Mouse (Mus musculus) stomach, embryonic 14.5 days (tissue): ENCODE measurements around the gene Oxsm. TPM values are rescaled to one million over a fixed set of nuclear protein-coding genes. Genes with fewer than 3 reads are reported as not detected.

Experiments used
- ATAC-seq: fragments of 200-750 bp; cut with Nextera tagmentation; 2 replicates; pipeline ENCODE4 v1.8.0; 2017; ENCODE audit warnings: low read depth, moderate TSS enrichment; ENCODE audit not compliant: insufficient number of reproducible peaks, insufficient read depth, low FRiP score
- H3K27ac ChIP-seq: fragments of 300-500 bp; sonication (generic); 2 replicates; pipeline ENCODE4 v1.5.1; 2014; ENCODE audit warnings: mild to moderate bottlenecking, low read length, moderate library complexity, mixed read lengths
- H3K27me3 ChIP-seq: fragments of 300-500 bp; sonication (generic); 2 replicates; pipeline ENCODE4 v1.6.1; 2014; ENCODE audit warnings: low read length, control low read depth, mixed read lengths; ENCODE audit not compliant: control insufficient read depth, insufficient read depth
- H3K36me3 ChIP-seq: fragments of 300-500 bp; sonication (generic); 2 replicates; pipeline ENCODE4 v1.6.1; 2014; ENCODE audit warnings: mild to moderate bottlenecking, control low read depth, low read length, moderate library complexity, mixed read lengths; ENCODE audit not compliant: control insufficient read depth, insufficient read depth
- H3K4me1 ChIP-seq: fragments of 300-500 bp; sonication (generic); 2 replicates; pipeline ENCODE4 v1.6.1; 2014; ENCODE audit warnings: low read length, control low read depth, mixed read lengths; ENCODE audit not compliant: control insufficient read depth, insufficient read depth
- H3K4me2 ChIP-seq: fragments of 300-500 bp; sonication (generic); replicated peaks from 2 replicates; pipeline ENCODE4 v1.6.1; 2014; ENCODE audit warnings: low read depth, low read length, control low read depth
- H3K4me3 ChIP-seq: fragments of 300-500 bp; sonication (generic); 2 replicates; pipeline ENCODE4 v1.5.1; 2014; ENCODE audit warnings: low read depth, low read length, control low read depth
- H3K9ac ChIP-seq: fragments of 300-500 bp; sonication (generic); replicated peaks from 2 replicates; pipeline ENCODE4 v1.6.1; 2014; ENCODE audit warnings: low read depth, mild to moderate bottlenecking, control low read depth, low read length, moderate library complexity, mixed read lengths
- H3K9me3 ChIP-seq: fragments of 300-500 bp; sonication (generic); 2 replicates; pipeline ENCODE4 v1.6.1; 2016; ENCODE audit warnings: low read depth, low read length, control low read depth; ENCODE audit not compliant: control insufficient read depth
- WGBS: fragments of 180-500 bp; shearing (Covaris S2); extraction: QIAGEN DNeasy Blood & Tissue Kit; methylation state at CpG from one replicate; pipeline ENCODE4 v1.1.7; 2014; 5-methylcytosine and 5-hydroxymethylcytosine counted together
- polyA plus RNA-seq: library from polyadenylated mRNA; unstranded; fragments of >200 nt; fragmentation: Nextera tagmentation; extraction: Ambion mirVana; gene quantifications from 2 replicates; pipeline ENCODE4 v1.2.1, GENCODE M21; 2014

Gene Oxsm
- polyA plus RNA-seq, 1 experiment from 2014 or later: 1.5 TPM

- WGBS: 98% methylated on average over 2 of the region's 2 CpGs
- Histone ChIP-seq H3K4me3 (no peak overlapping the region), H3K4me2 (no peak overlapping the region), H3K27ac (no peak overlapping the region), H3K4me1 (peaks cover 3% of the 10 kb centered on the region; the same call in 1 of the 2 replicates), H3K36me3 (no peaks in the 10 kb centered on the region), H3K9ac (no peak overlapping the region), H3K9me3 (no peaks in the 10 kb centered on the region), H3K27me3 (no peaks in the 10 kb centered on the region)
- no peak for ATAC-seq
These were observed 3.2 kb downstream of the Oxsm start for GRCm38 (mm10) chr14:16246340-16246912.

- H3K27me3 ChIP-seq: no peaks in the 10 kb centered on the region
- no peak overlapping the region for H3K4me3 ChIP-seq
- 50% methylated on average over 1 of the region's 1 CpGs for WGBS
These were observed 4.5 kb downstream of the Oxsm start for GRCm38 (mm10) chr14:16245127-16245526.

GRCm38 (mm10) chr14:16244370-16244769 lies 5.2 kb downstream of the Oxsm start:
- no peak for ATAC-seq
- Histone ChIP-seq H3K27me3 (no peaks in the 10 kb centered on the region), H3K4me1 (no peaks in the 10 kb centered on the region), H3K27ac (peak overlapping the region; percentile 27; the same call in 1 of the 2 replicates), H3K9ac (no peak overlapping the region), H3K4me2 (no peak overlapping the region), H3K4me3 (no peak overlapping the region), H3K9me3 (no peaks in the 10 kb centered on the region), H3K36me3 (no peaks in the 10 kb centered on the region)
- 56% methylated on average over 2 of the region's 2 CpGs for WGBS

More at GRCm38 (mm10) chr14:16245127-16245526, 4.5 kb downstream of the Oxsm start:
- no peaks in the 10 kb centered on the region for H3K9me3 ChIP-seq
- H3K36me3 ChIP-seq: no peaks in the 10 kb centered on the region
- ATAC-seq: no peak
- no peak overlapping the region for H3K9ac ChIP-seq
- H3K27ac ChIP-seq: no peak overlapping the region
- no peak overlapping the region for H3K4me2 ChIP-seq
- no peaks in the 10 kb centered on the region; the same call in 1 of the 2 replicates for H3K4me1 ChIP-seq

GRCm38 (mm10) chr14:16243603-16244209 lies 5.9 kb downstream of the Oxsm start:
- Histone ChIP-seq H3K9ac (peak overlapping the region; percentile 45; the same call in 1 of the 2 replicates), H3K4me1 (no peaks in the 10 kb centered on the region), H3K9me3 (no peaks in the 10 kb centered on the region), H3K36me3 (no peaks in the 10 kb centered on the region), H3K4me2 (peak overlapping the region; percentile 38), H3K4me3 (peak overlapping the region; percentile 45), H3K27me3 (no peaks in the 10 kb centered on the region), H3K27ac (peak overlapping the region; percentile 73; the same call in 1 of the 2 replicates)
- no peak for ATAC-seq
- 10% methylated on average over 10 of the region's 10 CpGs for WGBS

GRCm38 (mm10) chr14:16242947-16243602 lies 6.5 kb downstream of the Oxsm start:
- WGBS: 3% methylated on average over 34 of the region's 34 CpGs
- H3K4me3 ChIP-seq: peak overlapping the region; percentile 45

GRCm38 (mm10) chr14:16242193-16242815 lies 7.3 kb downstream of the Oxsm start:
- Histone ChIP-seq H3K9me3 (no peaks in the 10 kb centered on the region), H3K9ac (peak overlapping the region; percentile 45; the same call in 1 of the 2 replicates), H3K4me3 (peak overlapping the region; percentile 45; the same call in 1 of the 2 replicates), H3K4me2 (peak overlapping the region; percentile 38), H3K27ac (0 out of 2 replicates have a peak overlapping the region, but pooled peaks have one; percentile 73), H3K36me3 (no peaks in the 10 kb centered on the region), H3K4me1 (no peaks in the 10 kb centered on the region), H3K27me3 (no peaks in the 10 kb centered on the region)
- 97% methylated on average over 10 of the region's 10 CpGs for WGBS
- no peak for ATAC-seq

More at GRCm38 (mm10) chr14:16242947-16243602, 6.5 kb downstream of the Oxsm start:
- H3K9me3 ChIP-seq: no peaks in the 10 kb centered on the region
- no peaks in the 10 kb centered on the region for H3K27me3 ChIP-seq
- H3K27ac ChIP-seq: peak overlapping the region; percentile 73; the same call in 1 of the 2 replicates
- ATAC-seq: peak; percentile 88
- peak overlapping the region; percentile 38 for H3K4me2 ChIP-seq
- no peaks in the 10 kb centered on the region for H3K4me1 ChIP-seq
- H3K9ac ChIP-seq: peak overlapping the region; percentile 45
- H3K36me3 ChIP-seq: no peaks in the 10 kb centered on the region

- H3K4me2 ChIP-seq: no peak overlapping the region
- H3K36me3 ChIP-seq: no peaks in the 10 kb centered on the region
- no peaks in the 10 kb centered on the region for H3K27me3 ChIP-seq
- 69% methylated on average over 3 of the region's 3 CpGs for WGBS
- H3K9ac ChIP-seq: no peak overlapping the region
- no peak for ATAC-seq
- H3K4me3 ChIP-seq: no peak overlapping the region
- H3K9me3 ChIP-seq: no peaks in the 10 kb centered on the region
- H3K27ac ChIP-seq: no peak overlapping the region
- no peaks in the 10 kb centered on the region for H3K4me1 ChIP-seq
These were observed 13.1 kb downstream of the Oxsm start for GRCm38 (mm10) chr14:16236466-16236865.

- Histone ChIP-seq H3K36me3 (no peaks in the 10 kb centered on the region), H3K9ac (no peak overlapping the region), H3K27me3 (no peaks in the 10 kb centered on the region), H3K4me1 (no peaks in the 10 kb centered on the region), H3K27ac (no peak overlapping the region), H3K4me3 (no peak overlapping the region), H3K9me3 (no peaks in the 10 kb centered on the region), H3K4me2 (no peak overlapping the region)
- WGBS: 44% methylated on average over 1 of the region's 1 CpGs
- no peak for ATAC-seq
These were observed 16.1 kb downstream of the Oxsm start for GRCm38 (mm10) chr14:16233515-16233914.
